Mouse (Mus musculus): Measurements from ENCODE around the gene Klhdc8b.

The Klhdc8b gene

GRCm38 (mm10) chr9:108451519-108452160 lies 9.7 kb downstream of the Klhdc8b start:
- no peak for DNase-seq (ENCODE audit: low spot score in 2 of 2)

- DNase-seq (ENCODE audit: low spot score in 2 of 2), result no peak
Observed at GRCm38 (mm10) chr9:108451170-108451493, 10.2 kb downstream of the Klhdc8b start.

- DNase-seq (ENCODE audit: low spot score in 2 of 2), result peak in 1 of 2 experiments; percentile 54
Observed at GRCm38 (mm10) chr9:108450292-108451169, 10.8 kb downstream of the Klhdc8b start.

GRCm38 (mm10) chr9:108449860-108450259 lies 11.5 kb downstream of the Klhdc8b start:
- peak; percentile 80 to 88 for DNase-seq (ENCODE audit: low spot score in 2 of 2)

- DNase-seq (ENCODE audit: low spot score in 2 of 2), result no peak
Observed at GRCm38 (mm10) chr9:108445125-108445524, 16.3 kb downstream of the Klhdc8b start.

- DNase-seq (ENCODE audit: low spot score in 2 of 2), result peak; percentile 66 to 83
Observed at GRCm38 (mm10) chr9:108441236-108441919, 20.0 kb downstream of the Klhdc8b start.

GRCm38 (mm10) chr9:108440485-108440884 lies 20.9 kb downstream of the Klhdc8b start:
- DNase-seq (ENCODE audit: low spot score in 2 of 2), result peak in 1 of 2 experiments; percentile 38

GRCm38 (mm10) chr9:108439176-108439575 lies 22.2 kb downstream of the Klhdc8b start:
- peak; percentile 56 to 60 for DNase-seq (ENCODE audit: low spot score in 2 of 2)

- no peak for DNase-seq (ENCODE audit: low spot score in 2 of 2)
Observed at GRCm38 (mm10) chr9:108436182-108436581, 25.2 kb downstream of the Klhdc8b start, which contains the start of gene BC048562. Gene BC048562 (plus strand): TSS chr9:108436482.

GRCm38 (mm10) chr9:108431431-108432067 lies 29.8 kb downstream of the Klhdc8b start:
- no peak for DNase-seq (ENCODE audit: low spot score in 2 of 2)

GRCm38 (mm10) chr9:108428384-108428783 lies 33.0 kb downstream of the Klhdc8b start, which contains the start of gene Ccdc36:
Gene Ccdc36 (minus strand): TSS chr9:108428484.
- DNase-seq (ENCODE audit: low spot score in 2 of 2), result no peak

GRCm38 (mm10) chr9:108412221-108412620 lies 49.2 kb downstream of the Klhdc8b start:
- DNase-seq (ENCODE audit: low spot score in 2 of 2), result no peak

GRCm38 (mm10) chr9:108411381-108411942 lies 49.9 kb downstream of the Klhdc8b start:
- peak; percentile 50 to 72 for DNase-seq (ENCODE audit: low spot score in 2 of 2)

- no peak for DNase-seq (ENCODE audit: low spot score in 2 of 2)
Observed at GRCm38 (mm10) chr9:108409535-108409934, 51.8 kb downstream of the Klhdc8b start.

- DNase-seq (ENCODE audit: low spot score in 2 of 2), result no peak
Observed at GRCm38 (mm10) chr9:108404451-108404850, 56.9 kb downstream of the Klhdc8b start.

- peak in 1 of 2 experiments; percentile 50 for DNase-seq (ENCODE audit: low spot score in 2 of 2)
Observed at GRCm38 (mm10) chr9:108403081-108403480, 58.3 kb downstream of the Klhdc8b start.

GRCm38 (mm10) chr9:108401186-108401960 lies 60.0 kb downstream of the Klhdc8b start:
- peak; percentile 76 to 85 for DNase-seq (ENCODE audit: low spot score in 2 of 2)

GRCm38 (mm10) chr9:108398324-108398723 lies 63.1 kb downstream of the Klhdc8b start:
- no peak for DNase-seq (ENCODE audit: low spot score in 2 of 2)

Measured in right cerebral cortex, postnatal 10 days (tissue).